Mouse (Mus musculus) liver, embryonic 14.5 days (tissue): ENCODE data around the gene Nkain4.

Experiments used
- CTCF ChIP-seq: IDR thresholded peaks from 2 replicates; pipeline ENCODE4 v1.5.1; 2016; ENCODE audit warnings: antibody characterized with exemption, low read depth, control low read depth
- EP300 ChIP-seq: IDR thresholded peaks from 2 replicates; pipeline ENCODE4 v1.6.1; 2016; ENCODE audit warnings: antibody characterized with exemption, low read depth

- TF ChIP-seq CTCF (no peak), EP300 (no peak)
Observed at GRCm38 (mm10) chr2:180959605-180960004, 5.1 kb upstream of the Nkain4 start.
